Mouse (Mus musculus): ENCODE measurements around the gene Cyp4f18. TPM values are rescaled to one million over a fixed set of nuclear protein-coding genes. Genes with fewer than 3 reads are reported as not detected.
A peak's percentile ranks its signal among the peaks of the same experiment; 100 is the strongest.

Gene Cyp4f18
- polyA plus RNA-seq, 1 experiment from 2014 or later = 0.40 TPM

DNA sequence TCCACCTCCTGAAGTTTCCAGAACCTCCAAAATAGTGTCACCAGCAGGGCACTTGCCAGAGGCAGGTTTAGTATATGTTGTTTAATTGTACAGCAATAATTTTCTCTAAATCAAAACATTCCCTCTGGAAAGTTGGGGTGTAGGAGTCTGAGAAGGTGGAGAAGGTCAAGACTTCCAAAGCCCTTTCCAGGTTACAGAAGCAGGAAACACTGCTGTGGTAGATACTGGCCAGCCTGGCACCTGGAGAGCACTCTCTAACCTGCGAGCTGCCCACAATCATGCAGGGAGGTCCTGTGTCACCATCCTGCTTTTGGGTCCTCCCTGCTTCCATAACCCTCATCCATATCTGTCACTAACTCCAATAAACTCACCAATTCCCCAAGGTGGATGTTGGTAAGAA, 2.7 kb downstream of the Cyp4f18 start:
- no peak overlapping the region for H3K9ac ChIP-seq
- H3K27me3 ChIP-seq = no peaks in the 10 kb centered on the region
- no peaks in the 10 kb centered on the region for H3K4me1 ChIP-seq (replicated peaks)
- no peak overlapping the region for H3K4me2 ChIP-seq
- ATAC-seq (ENCODE audit: low FRiP score, low read depth) = no peak
- H3K36me3 ChIP-seq = no peaks in the 10 kb centered on the region
- no peak overlapping the region for H3K4me3 ChIP-seq
- no peaks in the 10 kb centered on the region for H3K9me3 ChIP-seq
- no peak overlapping the region for H3K27ac ChIP-seq (replicated peaks)
- 83% methylated on average over 1 of the region's 1 CpGs for WGBS

DNA sequence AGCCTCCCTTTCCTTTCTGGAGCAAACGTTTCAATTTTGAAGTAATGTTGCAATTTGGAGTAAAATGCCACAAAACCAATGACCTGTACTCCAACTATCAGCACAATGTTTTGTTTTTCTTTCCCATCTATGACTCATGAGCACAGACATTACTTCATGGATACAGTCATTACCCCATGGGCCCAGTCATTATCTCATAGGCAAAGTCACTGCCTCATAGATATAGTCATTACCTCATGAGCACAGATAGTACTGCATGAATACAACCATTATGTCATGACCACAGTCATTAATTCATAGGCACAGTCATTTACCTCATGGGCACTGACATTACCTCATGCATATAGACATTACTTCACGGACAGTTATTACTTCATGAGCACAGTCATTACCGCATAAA, 3.5 kb downstream of the Cyp4f18 start:
- H3K36me3 ChIP-seq = no peaks in the 10 kb centered on the region
- no peaks in the 10 kb centered on the region for H3K4me1 ChIP-seq (replicated peaks)
- H3K4me2 ChIP-seq = no peak overlapping the region
- 83% methylated on average over 3 of the region's 3 CpGs for WGBS
- H3K27me3 ChIP-seq = no peaks in the 10 kb centered on the region
- H3K9me3 ChIP-seq = no peaks in the 10 kb centered on the region
- H3K27ac ChIP-seq (replicated peaks) = no peak overlapping the region
- no peak overlapping the region for H3K9ac ChIP-seq
- no peak overlapping the region for H3K4me3 ChIP-seq
- ATAC-seq (ENCODE audit: low FRiP score, low read depth) = no peak

- no peak overlapping the region for H3K4me2 ChIP-seq
- H3K27me3 ChIP-seq = no peaks in the 10 kb centered on the region
- no peak for ATAC-seq (ENCODE audit: low FRiP score, low read depth)
- no peak overlapping the region for H3K9ac ChIP-seq
- H3K4me3 ChIP-seq = no peak overlapping the region
- H3K9me3 ChIP-seq = no peaks in the 10 kb centered on the region
- no peaks in the 10 kb centered on the region for H3K36me3 ChIP-seq
- no peaks in the 10 kb centered on the region for H3K4me1 ChIP-seq (replicated peaks)
- no peak overlapping the region for H3K27ac ChIP-seq (replicated peaks)
Measured at GRCm38 (mm10) chr8:72002942-72003341, 6.5 kb downstream of the Cyp4f18 start.

- no peaks in the 10 kb centered on the region for H3K36me3 ChIP-seq
- ATAC-seq (ENCODE audit: low FRiP score, low read depth) = no peak
- H3K4me2 ChIP-seq = no peak overlapping the region
- no peaks in the 10 kb centered on the region for H3K9me3 ChIP-seq
- no peaks in the 10 kb centered on the region for H3K27me3 ChIP-seq
- 65% methylated on average over 3 of the region's 3 CpGs for WGBS
- no peaks in the 10 kb centered on the region for H3K4me1 ChIP-seq (replicated peaks)
- H3K9ac ChIP-seq = no peak overlapping the region
- H3K4me3 ChIP-seq = no peak overlapping the region
- H3K27ac ChIP-seq (replicated peaks) = no peak overlapping the region
Measured at GRCm38 (mm10) chr8:72000223-72000622, 9.2 kb downstream of the Cyp4f18 start.

DNA sequence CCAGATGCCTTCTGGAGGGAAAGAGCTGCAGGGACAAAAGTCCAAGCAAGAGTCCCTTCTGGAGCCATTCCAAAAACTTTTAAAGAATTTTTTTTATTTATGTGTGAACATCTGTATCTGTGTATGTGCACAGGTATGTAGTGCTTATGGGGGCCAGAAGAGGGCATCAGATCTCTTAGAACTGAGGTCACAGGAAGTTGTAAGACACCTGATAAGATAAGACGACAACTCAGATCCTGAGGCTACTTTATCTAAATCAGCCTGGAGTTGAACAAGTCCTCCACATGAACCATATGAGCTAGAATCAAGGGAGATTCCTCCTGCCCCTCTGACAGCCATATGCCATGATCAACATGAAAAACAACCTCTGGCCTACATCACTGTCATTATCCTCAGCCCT, 10.0 kb downstream of the Cyp4f18 start:
- no peak overlapping the region for H3K27ac ChIP-seq (replicated peaks)
- H3K9ac ChIP-seq = no peak overlapping the region
- H3K9me3 ChIP-seq = no peaks in the 10 kb centered on the region
- no peaks in the 10 kb centered on the region for H3K27me3 ChIP-seq
- no peak overlapping the region for H3K4me2 ChIP-seq
- ATAC-seq (ENCODE audit: low FRiP score, low read depth) = no peak
- WGBS = 97% methylated on average over 1 of the region's 1 CpGs
- H3K4me1 ChIP-seq (replicated peaks) = no peaks in the 10 kb centered on the region
- no peaks in the 10 kb centered on the region for H3K36me3 ChIP-seq
- no peak overlapping the region for H3K4me3 ChIP-seq

DNA sequence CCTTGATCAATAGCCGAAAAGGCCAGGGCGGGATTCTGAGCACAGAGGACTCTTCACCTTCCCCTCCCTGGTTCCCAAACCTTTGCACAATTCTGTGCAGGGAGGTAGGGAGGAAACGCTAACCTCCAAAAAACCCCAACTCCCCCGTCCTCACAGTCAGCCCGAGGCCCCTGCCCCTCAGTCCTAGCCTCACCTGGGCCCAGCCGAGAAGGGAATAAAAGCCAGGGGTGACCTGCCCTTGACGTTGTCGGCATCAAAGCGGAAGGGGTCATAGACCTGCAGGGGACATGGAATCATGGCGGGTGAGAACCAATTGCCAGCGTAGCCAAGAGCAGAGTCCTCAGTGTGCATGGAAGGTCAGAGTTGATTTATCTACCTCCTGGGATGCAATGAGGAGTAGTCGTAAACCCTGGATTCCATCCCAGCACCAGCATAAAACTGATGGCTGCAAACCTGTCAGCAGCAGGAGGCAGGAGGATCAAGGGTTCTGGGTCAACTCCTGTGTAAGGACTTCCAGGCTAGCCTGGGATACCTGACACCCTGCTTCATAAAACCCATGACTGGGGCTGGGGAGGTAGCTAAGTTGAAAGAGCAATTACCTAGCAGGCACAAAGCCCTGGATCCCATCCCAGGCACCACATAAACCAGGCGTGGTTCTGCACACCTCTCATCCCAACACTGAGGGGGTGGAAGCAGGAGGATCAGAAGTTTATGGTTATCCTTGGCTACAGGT, 20.4 kb downstream of the Cyp4f18 start:
- H3K4me3 ChIP-seq = peak overlapping the region; percentile 46
- peak overlapping the region; percentile 77 for H3K27ac ChIP-seq (replicated peaks)
- peaks cover 9% of the 10 kb centered on the region; the same call in 1 of the 2 replicates for H3K4me1 ChIP-seq (replicated peaks)
- H3K36me3 ChIP-seq = no peaks in the 10 kb centered on the region
- no peaks in the 10 kb centered on the region for H3K27me3 ChIP-seq
- peak; percentile 13; the same call in 1 of the 2 replicates for ATAC-seq (ENCODE audit: low FRiP score, low read depth)
- no peaks in the 10 kb centered on the region for H3K9me3 ChIP-seq
- WGBS = 57% methylated on average over 13 of the region's 13 CpGs
- peak overlapping the region; percentile 65 for H3K4me2 ChIP-seq
- peak overlapping the region; percentile 54 for H3K9ac ChIP-seq

GRCm38 (mm10) chr8:71988110-71988866, 21.1 kb downstream of the Cyp4f18 start:
- Histone ChIP-seq H3K4me3 (peak overlapping the region; percentile 46), H3K9ac (peak overlapping the region; percentile 54), H3K27me3 (no peaks in the 10 kb centered on the region), H3K4me1 (replicated peaks) (peaks cover 9% of the 10 kb centered on the region; the same call in 1 of the 2 replicates), H3K9me3 (no peaks in the 10 kb centered on the region), H3K4me2 (peak overlapping the region; percentile 65), H3K27ac (replicated peaks) (peak overlapping the region; percentile 77), H3K36me3 (no peaks in the 10 kb centered on the region)
- 14% methylated on average over 24 of the region's 24 CpGs for WGBS
- peak; percentile 94 for ATAC-seq (ENCODE audit: low FRiP score, low read depth)

- no peak overlapping the region for H3K9ac ChIP-seq
- H3K4me3 ChIP-seq = no peak overlapping the region
- H3K4me1 ChIP-seq (replicated peaks) = peaks cover 9% of the 10 kb centered on the region; the same call in 1 of the 2 replicates
- H3K27ac ChIP-seq (replicated peaks) = no peak overlapping the region
- H3K9me3 ChIP-seq = no peaks in the 10 kb centered on the region
- no peaks in the 10 kb centered on the region for H3K27me3 ChIP-seq
- no peak overlapping the region for H3K4me2 ChIP-seq
- no peak for ATAC-seq (ENCODE audit: low FRiP score, low read depth)
- 66% methylated on average over 4 of the region's 4 CpGs for WGBS
- H3K36me3 ChIP-seq = no peaks in the 10 kb centered on the region
Measured at GRCm38 (mm10) chr8:71984601-71985000, 24.8 kb downstream of the Cyp4f18 start.

GRCm38 (mm10) chr8:71981456-71981855, 28.0 kb downstream of the Cyp4f18 start:
- no peaks in the 10 kb centered on the region for H3K27me3 ChIP-seq
- H3K4me3 ChIP-seq = no peak overlapping the region
- H3K9me3 ChIP-seq = no peaks in the 10 kb centered on the region
- no peak overlapping the region for H3K4me2 ChIP-seq
- H3K9ac ChIP-seq = no peak overlapping the region
- no peaks in the 10 kb centered on the region for H3K4me1 ChIP-seq (replicated peaks)
- no peaks in the 10 kb centered on the region for H3K36me3 ChIP-seq
- ATAC-seq (ENCODE audit: low FRiP score, low read depth) = no peak
- WGBS = 83% methylated on average over 4 of the region's 4 CpGs
- H3K27ac ChIP-seq (replicated peaks) = no peak overlapping the region

DNA sequence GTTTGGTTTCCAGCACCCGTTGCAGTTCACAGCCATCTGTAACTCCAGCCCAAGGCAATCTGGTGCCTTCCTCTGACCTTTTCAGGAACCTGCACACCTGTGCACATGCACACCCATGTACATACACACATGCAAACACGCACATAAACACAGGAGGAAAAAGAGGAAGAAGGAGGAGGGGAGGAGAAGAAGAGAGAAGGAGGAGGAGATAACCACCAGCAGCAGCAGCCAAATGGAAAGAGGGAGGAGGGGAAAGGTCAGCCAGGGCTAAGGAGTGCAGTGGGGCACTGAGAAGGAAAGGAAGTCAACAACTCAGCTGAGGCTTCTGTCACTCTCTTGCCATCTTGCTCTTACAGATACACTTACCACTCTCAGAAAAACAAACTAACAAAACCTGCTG, 28.4 kb downstream of the Cyp4f18 start:
- Histone ChIP-seq H3K4me2 (no peak overlapping the region), H3K9me3 (no peaks in the 10 kb centered on the region), H3K4me1 (replicated peaks) (no peaks in the 10 kb centered on the region), H3K27me3 (no peaks in the 10 kb centered on the region), H3K9ac (no peak overlapping the region), H3K36me3 (no peaks in the 10 kb centered on the region), H3K4me3 (no peak overlapping the region), H3K27ac (replicated peaks) (no peak overlapping the region)
- no peak for ATAC-seq (ENCODE audit: low FRiP score, low read depth)
- 69% methylated on average over 2 of the region's 2 CpGs for WGBS

GRCm38 (mm10) chr8:71974211-71974610, 35.2 kb downstream of the Cyp4f18 start:
- Histone ChIP-seq H3K27ac (replicated peaks) (no peak overlapping the region), H3K4me2 (no peak overlapping the region), H3K9ac (no peak overlapping the region), H3K36me3 (peaks cover 2% of the 10 kb centered on the region; the same call in 1 of the 2 replicates), H3K9me3 (no peaks in the 10 kb centered on the region), H3K4me3 (no peak overlapping the region), H3K27me3 (no peaks in the 10 kb centered on the region), H3K4me1 (replicated peaks) (no peaks in the 10 kb centered on the region)
- 68% methylated on average over 3 of the region's 3 CpGs for WGBS
- ATAC-seq (ENCODE audit: low FRiP score, low read depth) = no peak

GRCm38 (mm10) chr8:71971945-71972344, 37.5 kb downstream of the Cyp4f18 start:
- H3K4me2 ChIP-seq = no peak overlapping the region
- peaks cover 23% of the 10 kb centered on the region for H3K36me3 ChIP-seq
- no peak overlapping the region for H3K9ac ChIP-seq
- 71% methylated on average over 1 of the region's 1 CpGs for WGBS
- no peaks in the 10 kb centered on the region for H3K27me3 ChIP-seq
- 0 out of 2 replicates have a peak, but pooled peaks have one; percentile 54 for ATAC-seq (ENCODE audit: low FRiP score, low read depth)
- no peak overlapping the region for H3K27ac ChIP-seq (replicated peaks)
- H3K4me3 ChIP-seq = no peak overlapping the region
- no peaks in the 10 kb centered on the region for H3K9me3 ChIP-seq
- no peaks in the 10 kb centered on the region for H3K4me1 ChIP-seq (replicated peaks)
